Mouse (Mus musculus) brain, embryonic 14.5 days (tissue): ENCODE data around the gene Erg.

Experiments used
- CTCF ChIP-seq: fragments of 200-500 bp; IDR thresholded peaks from 2 replicates; pipeline ENCODE4 v1.5.1; 2012; ENCODE audit warnings: inconsistent platforms, mild to moderate bottlenecking, moderate library complexity, borderline replicate concordance; ENCODE audit not compliant: insufficient read depth, insufficient read length; ENCODE audit errors: extremely low read depth
- POLR2A ChIP-seq: fragments of 200-500 bp; IDR thresholded peaks from 2 replicates; pipeline ENCODE4 v1.6.1; 2012; ENCODE audit warnings: mild to moderate bottlenecking, inconsistent platforms, borderline replicate concordance; ENCODE audit not compliant: poor library complexity, insufficient read depth, insufficient read length, severe bottlenecking; ENCODE audit errors: extremely low read depth

DNA sequence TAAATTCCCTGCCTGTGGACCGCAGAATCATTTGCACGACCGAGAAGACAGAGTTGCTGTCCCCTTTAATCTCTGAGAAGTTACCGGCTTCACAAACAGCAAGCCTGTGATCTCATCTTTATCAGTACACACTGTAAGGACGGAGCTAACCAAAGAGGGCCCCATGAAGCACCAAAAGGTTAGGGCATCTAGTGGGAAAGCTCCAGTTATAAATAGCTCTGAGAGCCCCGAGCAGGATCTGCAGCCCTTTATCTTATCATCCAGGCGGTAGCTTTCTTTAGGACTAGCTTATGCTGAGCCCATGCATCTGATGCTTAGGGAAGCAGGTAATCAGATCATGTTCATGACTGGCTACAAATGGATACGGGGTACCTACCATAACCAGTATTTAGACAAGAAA is 146.6 kb downstream of the Erg start:
- TF ChIP-seq CTCF (no peak), POLR2A (no peak)
